Mouse (Mus musculus) thymus, adult 2 months (tissue): ENCODE data around the gene Rad51b. TPM values are rescaled to one million over a fixed set of nuclear protein-coding genes. Genes with fewer than 3 reads are reported as not detected.

Source experiments
- DNase-seq: peaks from one replicate; pipeline ENCODE4 v3.0.0; 2021
- H3K27ac ChIP-seq: fragments of 200-500 bp; 2 replicates; pipeline ENCODE4 v1.5.1; 2012; ENCODE audit warnings: low read length, control low read depth; ENCODE audit not compliant: control insufficient read depth, insufficient read depth
- H3K27me3 ChIP-seq: fragments of 200-500 bp; 2 replicates; pipeline ENCODE4 v1.6.1; 2012; ENCODE audit warnings: mild to moderate bottlenecking, low read length, moderate library complexity, mixed read lengths; ENCODE audit not compliant: control insufficient read depth, insufficient read depth
- H3K36me3 ChIP-seq: fragments of 200-500 bp; 2 replicates; pipeline ENCODE4 v1.6.1; 2012; ENCODE audit warnings: mild to moderate bottlenecking, low read length, moderate library complexity; ENCODE audit not compliant: control insufficient read depth, insufficient read depth
- H3K4me1 ChIP-seq: fragments of 200-500 bp; replicated peaks from 2 replicates; pipeline ENCODE4 v1.6.1; 2012; ENCODE audit warnings: low read length; ENCODE audit not compliant: control insufficient read depth, insufficient read depth
- H3K4me3 ChIP-seq: fragments of 200-500 bp; 2 replicates; pipeline ENCODE4 v1.5.1; 2012; ENCODE audit warnings: mild to moderate bottlenecking, low read length, control low read depth, moderate library complexity; ENCODE audit not compliant: control insufficient read depth, insufficient read depth
- CTCF ChIP-seq: fragments of 200-500 bp; IDR thresholded peaks from 2 replicates; pipeline ENCODE4 v1.5.1; 2012; ENCODE audit warnings: mild to moderate bottlenecking, control low read depth, low read length, moderate library complexity, borderline replicate concordance; ENCODE audit not compliant: control insufficient read depth, poor library complexity, insufficient read depth; ENCODE audit errors: extremely low read depth
- POLR2A ChIP-seq: fragments of 200-500 bp; IDR thresholded peaks from 2 replicates; pipeline ENCODE4 v1.6.1; 2012; ENCODE audit warnings: mild to moderate bottlenecking, low read length, control low read depth, moderate library complexity; ENCODE audit not compliant: control insufficient read depth, poor library complexity, insufficient read depth; ENCODE audit errors: extremely low read depth
- WGBS: fragments of 180-500 bp; shearing (Covaris S2); methylation state at CpG from one replicate; pipeline ENCODE4 v1.1.7; 2018; 5-methylcytosine and 5-hydroxymethylcytosine counted together
- polyA plus RNA-seq: library from polyadenylated mRNA; depleted of rRNA; stranded (reverse); fragments of >200 nt; gene quantifications from 2 replicates; pipeline ENCODE4 v1.2.3, GENCODE M21; 2012

Rad51b gene
- polyA plus RNA-seq, 1 experiment, result 1.1 TPM

- 96% methylated on average over 8 of the region's 8 CpGs for WGBS
Measured at GRCm38 (mm10) chr12:79560084-79560699, 263.1 kb downstream of the Rad51b start.

GRCm38 (mm10) chr12:79560893-79561292 lies 263.8 kb downstream of the Rad51b start:
- Histone ChIP-seq H3K27me3 (no peaks in the 10 kb centered on the region), H3K4me3 (no peak overlapping the region), H3K4me1 (no peaks in the 10 kb centered on the region; the same call in 1 of the 2 replicates), H3K27ac (no peak overlapping the region), H3K36me3 (no peaks in the 10 kb centered on the region)
- DNase-seq, result no peak
- 90% methylated on average over 4 of the region's 4 CpGs for WGBS
- TF ChIP-seq POLR2A (no peak), CTCF (no peak)

More at GRCm38 (mm10) chr12:79560084-79560699, 263.1 kb downstream of the Rad51b start:
- Histone ChIP-seq H3K4me1 (no peaks in the 10 kb centered on the region; the same call in 1 of the 2 replicates), H3K36me3 (no peaks in the 10 kb centered on the region), H3K27ac (no peak overlapping the region), H3K4me3 (no peak overlapping the region), H3K27me3 (no peaks in the 10 kb centered on the region)
- DNase-seq, result no peak
- TF ChIP-seq POLR2A (no peak), CTCF (no peak)

GRCm38 (mm10) chr12:79574159-79575040 lies 277.3 kb downstream of the Rad51b start:
- Histone ChIP-seq H3K27me3 (no peaks in the 10 kb centered on the region), H3K36me3 (no peaks in the 10 kb centered on the region), H3K27ac (no peak overlapping the region), H3K4me3 (no peak overlapping the region), H3K4me1 (no peaks in the 10 kb centered on the region)
- TF ChIP-seq CTCF, result no peak
- no peak for TF ChIP-seq POLR2A
- no peak for DNase-seq
- 68% methylated on average over 6 of the region's 6 CpGs for WGBS

GRCm38 (mm10) chr12:79575041-79575541 lies 278.0 kb downstream of the Rad51b start:
- H3K27me3 ChIP-seq, result no peaks in the 10 kb centered on the region
- H3K36me3 ChIP-seq, result no peaks in the 10 kb centered on the region
- no peak for TF ChIP-seq CTCF
- no peak for DNase-seq
- H3K27ac ChIP-seq, result no peak overlapping the region
- no peaks in the 10 kb centered on the region for H3K4me1 ChIP-seq
- WGBS, result 91% methylated on average over 7 of the region's 7 CpGs
- H3K4me3 ChIP-seq, result no peak overlapping the region

- Histone ChIP-seq H3K27ac (no peak overlapping the region), H3K4me1 (no peaks in the 10 kb centered on the region), H3K4me3 (no peak overlapping the region), H3K27me3 (no peaks in the 10 kb centered on the region), H3K36me3 (no peaks in the 10 kb centered on the region)
- 85% methylated on average over 2 of the region's 2 CpGs for WGBS
- no peak for TF ChIP-seq CTCF
- no peak for TF ChIP-seq POLR2A
- no peak for DNase-seq
Measured at GRCm38 (mm10) chr12:79577525-79577924, 280.4 kb downstream of the Rad51b start.

GRCm38 (mm10) chr12:79579018-79579585 lies 282.0 kb downstream of the Rad51b start:
- 81% methylated on average over 6 of the region's 6 CpGs for WGBS

GRCm38 (mm10) chr12:79579837-79580236 lies 282.8 kb downstream of the Rad51b start:
- TF ChIP-seq POLR2A (no peak), CTCF (no peak)
- no peaks in the 10 kb centered on the region for H3K4me1 ChIP-seq
- H3K27ac ChIP-seq, result no peak overlapping the region
- no peak for DNase-seq
- WGBS, result 89% methylated on average over 6 of the region's 6 CpGs
- H3K4me3 ChIP-seq, result no peak overlapping the region
- H3K27me3 ChIP-seq, result no peaks in the 10 kb centered on the region
- no peaks in the 10 kb centered on the region for H3K36me3 ChIP-seq

More at GRCm38 (mm10) chr12:79579018-79579585, 282.0 kb downstream of the Rad51b start:
- TF ChIP-seq CTCF, result no peak
- no peak for TF ChIP-seq POLR2A
- H3K36me3 ChIP-seq, result no peaks in the 10 kb centered on the region
- H3K4me3 ChIP-seq, result no peak overlapping the region
- DNase-seq, result no peak
- H3K27ac ChIP-seq, result no peak overlapping the region
- H3K4me1 ChIP-seq, result no peaks in the 10 kb centered on the region
- H3K27me3 ChIP-seq, result no peaks in the 10 kb centered on the region
